In genomic region chr5:139442428-139442827, GRCm38 (mm10) we compare ENCODE assay signal across 14 mouse cellular contexts. TPM values are rescaled to one million over a fixed set of nuclear protein-coding genes. Genes with fewer than 3 reads are reported as not detected.
A peak's percentile ranks its signal among the peaks of the same experiment; 100 is the strongest.
DNase-seq lines count a peak whose midpoint lies in the region; ATAC-seq and TF ChIP-seq lines count a peak whose summit lies in the region.
"Had no signal": no experiment of that assay in that cellular context is flagged by ENCODE, and none has a peak within 500 bp of the region (broad histone marks: within the 10 kb centered on the region; RNA-seq: fewer than 3 reads in every experiment).

No protein-coding gene starts in this region.

- no peak overlapping the region for H3K4me2 ChIP-seq in intestine, embryonic 15.5 days (replicated peaks)
- no peak overlapping the region for H3K4me2 ChIP-seq in intestine, postnatal 0 days (replicated peaks; ENCODE audit: low read depth)
- no peak overlapping the region for H3K4me2 ChIP-seq in midbrain, embryonic 15.5 days
- H3K4me2 ChIP-seq in kidney, embryonic 14.5 days (replicated peaks; ENCODE audit: low read depth, low read length): no peak overlapping the region
- H3K4me2 ChIP-seq: embryonic facial prominence, embryonic 15.5 days; liver, embryonic 12.5 days; stomach, embryonic 15.5 days had no signal

- H3K36me3 ChIP-seq in intestine, embryonic 15.5 days: no peaks in the 10 kb centered on the region
- H3K36me3 ChIP-seq in intestine, postnatal 0 days (ENCODE audit: control insufficient read depth, insufficient read depth): no peaks in the 10 kb centered on the region
- no peaks in the 10 kb centered on the region for H3K36me3 ChIP-seq in midbrain, embryonic 15.5 days (replicated peaks)
- no peaks in the 10 kb centered on the region for H3K36me3 ChIP-seq in kidney, embryonic 14.5 days (ENCODE audit: control insufficient read depth, insufficient read depth, low read length)
- H3K36me3 ChIP-seq: embryonic facial prominence, embryonic 15.5 days; liver, embryonic 12.5 days; stomach, embryonic 15.5 days had no signal

- ATAC-seq in cerebellum, adult (ENCODE audit: insufficient number of reproducible peaks, low FRiP score, low TSS enrichment): no peak
- ATAC-seq in intestine, embryonic 15.5 days: 0 out of 2 replicates have a peak, but pooled peaks have one; percentile 20
- no peak for ATAC-seq in intestine, postnatal 0 days
- ATAC-seq in midbrain, embryonic 15.5 days (replicated peaks): no peak
- ATAC-seq in kidney, embryonic 14.5 days (ENCODE audit: low FRiP score, low TSS enrichment): no peak
- ATAC-seq: liver, embryonic 12.5 days had no signal

- intact Hi-C loops in heart, postnatal 25 days (cut with DNase I): no loop called here

- no peaks in the 10 kb centered on the region for H3K9me3 ChIP-seq in intestine, embryonic 15.5 days
- H3K9me3 ChIP-seq in intestine, postnatal 0 days (ENCODE audit: control insufficient read depth): no peaks in the 10 kb centered on the region
- H3K9me3 ChIP-seq in midbrain, embryonic 15.5 days: no peaks in the 10 kb centered on the region
- H3K9me3 ChIP-seq in kidney, embryonic 14.5 days (ENCODE audit: control insufficient read depth, low read length): no peaks in the 10 kb centered on the region
- H3K9me3 ChIP-seq: embryonic facial prominence, embryonic 15.5 days; G1E; liver, embryonic 12.5 days; stomach, embryonic 15.5 days had no signal

- no peaks in the 10 kb centered on the region for H3K27me3 ChIP-seq in intestine, embryonic 15.5 days (replicated peaks)
- H3K27me3 ChIP-seq in intestine, postnatal 0 days (replicated peaks; ENCODE audit: control insufficient read depth, insufficient read depth, low read length): no peaks in the 10 kb centered on the region
- H3K27me3 ChIP-seq in midbrain, embryonic 15.5 days (replicated peaks): no peaks in the 10 kb centered on the region
- no peaks in the 10 kb centered on the region for H3K27me3 ChIP-seq in kidney, embryonic 14.5 days (ENCODE audit: control insufficient read depth, insufficient read depth, low read length)
- H3K27me3 ChIP-seq: embryonic facial prominence, embryonic 15.5 days; liver, embryonic 12.5 days; stomach, embryonic 15.5 days had no signal

- H3K4me3 ChIP-seq in intestine, embryonic 15.5 days (replicated peaks): no peak overlapping the region
- no peak overlapping the region for H3K4me3 ChIP-seq in intestine, postnatal 0 days (ENCODE audit: low read depth, low read length)
- no peak overlapping the region for H3K4me3 ChIP-seq in embryonic fibroblast, embryonic 13.5 days (ENCODE audit: insufficient read depth, low read length)
- no peak overlapping the region for H3K4me3 ChIP-seq in midbrain, embryonic 15.5 days
- H3K4me3 ChIP-seq in kidney, embryonic 14.5 days (ENCODE audit: low read length): no peak overlapping the region
- H3K4me3 ChIP-seq: embryonic facial prominence, embryonic 15.5 days; liver, embryonic 12.5 days; stomach, embryonic 15.5 days had no signal

- H3K9ac ChIP-seq in intestine, embryonic 15.5 days: no peak overlapping the region
- no peak overlapping the region for H3K9ac ChIP-seq in intestine, postnatal 0 days (ENCODE audit: low read depth, low read length)
- H3K9ac ChIP-seq in midbrain, embryonic 15.5 days: no peak overlapping the region
- no peak overlapping the region for H3K9ac ChIP-seq in kidney, embryonic 14.5 days (ENCODE audit: low read depth, low read length)
- H3K9ac ChIP-seq: embryonic facial prominence, embryonic 15.5 days; liver, embryonic 12.5 days; stomach, embryonic 15.5 days had no signal

- H3K4me1 ChIP-seq in intestine, embryonic 15.5 days (replicated peaks): 0 out of 2 replicates have a peak, but pooled peaks cover 5% of the 10 kb centered on the region
- no peaks in the 10 kb centered on the region for H3K4me1 ChIP-seq in intestine, postnatal 0 days (replicated peaks; ENCODE audit: control insufficient read depth, insufficient read depth, low read length)
- peaks cover 3% of the 10 kb centered on the region for H3K4me1 ChIP-seq in embryonic fibroblast, embryonic 13.5 days (ENCODE audit: control insufficient read depth, insufficient read depth, low read length)
- peaks cover 8% of the 10 kb centered on the region; the same call in 1 of the 2 replicates for H3K4me1 ChIP-seq in midbrain, embryonic 15.5 days
- H3K4me1 ChIP-seq in kidney, embryonic 14.5 days (ENCODE audit: control insufficient read depth, insufficient read depth, low read length): peaks cover 10% of the 10 kb centered on the region; the same call in 1 of the 2 replicates

- TF ChIP-seq POLR2A in embryonic fibroblast, embryonic 13.5 days (IDR thresholded peaks at IDR 0.05; ENCODE audit: low read depth, low read length): no peak

- no peak overlapping the region for H3K27ac ChIP-seq in intestine, embryonic 15.5 days
- H3K27ac ChIP-seq in intestine, postnatal 0 days (ENCODE audit: low read depth, low read length): no peak overlapping the region
- H3K27ac ChIP-seq in embryonic fibroblast, embryonic 13.5 days (ENCODE audit: insufficient read depth, low read length): peak overlapping the region; percentile 48
- peak overlapping the region; percentile 14; the same call in 1 of the 2 replicates for H3K27ac ChIP-seq in midbrain, embryonic 15.5 days
- H3K27ac ChIP-seq in kidney, embryonic 14.5 days (ENCODE audit: low read depth, low read length): no peak overlapping the region
- H3K27ac ChIP-seq: embryonic facial prominence, embryonic 15.5 days; liver, embryonic 12.5 days; stomach, embryonic 15.5 days had no signal

- no peak for TF ChIP-seq CTCF in intestine, postnatal 0 days (IDR thresholded peaks at IDR 0.05; ENCODE audit: low read depth)
- TF ChIP-seq CTCF in embryonic fibroblast, embryonic 13.5 days (IDR thresholded peaks at IDR 0.05; ENCODE audit: borderline replicate concordance, insufficient read depth, low read length): no peak

- DNase-seq in cerebellum, adult 18-20 months: peak; percentile 31 to 34
- no peak for DNase-seq in heart, postnatal 25 days (ENCODE audit: low spot score)
- DNase-seq: gastrocnemius, postnatal 10 days; kidney, adult 8-10 months had no signal

- WGBS in intestine, embryonic 15.5 days: 80% methylated on average over 12 of the region's 12 CpGs
- WGBS in intestine, postnatal 0 days: 80% methylated on average over 12 of the region's 12 CpGs
- 75% methylated on average over 12 of the region's 12 CpGs for WGBS in midbrain, embryonic 15.5 days
- WGBS in kidney, embryonic 14.5 days: 72% methylated on average over 12 of the region's 12 CpGs

RNA-seq across cellular contexts. Expression of gene 3110082I17Rik, which starts 17.9 kb away (rescaled TPM):
- 31.8 and 38.4 TPM in 2 replicates for polyA plus RNA-seq in intestine, embryonic 15.5 days (2015; fragmentation: Nextera tagmentation; extraction: Ambion mirVana)
- 8.3 and 8.5 TPM in 2 replicates for polyA plus RNA-seq in intestine, postnatal 0 days (2015; fragmentation: Nextera tagmentation; extraction: Ambion mirVana)
- 13.9 and 15.3 TPM in 2 replicates for polyA plus RNA-seq in embryonic fibroblast, embryonic 13.5 days (2011; ENCODE audit: insufficient read length, low read depth, missing spikeins)
- 16.7 and 17.9 TPM in 2 replicates for polyA plus RNA-seq in midbrain, embryonic 15.5 days (2015; fragmentation: Nextera tagmentation; extraction: Ambion mirVana)
- 31.6 and 40.6 TPM in 2 replicates for polyA plus RNA-seq in kidney, embryonic 14.5 days (2014; fragmentation: Nextera tagmentation; extraction: Ambion mirVana)
- total RNA-seq in heart, postnatal 25 days (2021): 1 to 10 TPM; 5.0 to 5.3 TPM

RNA-seq across cellular contexts. Expression of gene Gper1, which starts 19.5 kb away (rescaled TPM):
- 2.1 TPM in 2 replicates for polyA plus RNA-seq in intestine, embryonic 15.5 days (2015; fragmentation: Nextera tagmentation; extraction: Ambion mirVana)
- 1.1 and 1.3 TPM in 2 replicates for polyA plus RNA-seq in intestine, postnatal 0 days (2015; fragmentation: Nextera tagmentation; extraction: Ambion mirVana)
- 2.2 and 7.1 TPM in 2 replicates for polyA plus RNA-seq in embryonic fibroblast, embryonic 13.5 days (2011; ENCODE audit: insufficient read length, low read depth, missing spikeins)
- polyA plus RNA-seq in midbrain, embryonic 15.5 days (2015; fragmentation: Nextera tagmentation; extraction: Ambion mirVana): 8.2 and 9.5 TPM in 2 replicates
- polyA plus RNA-seq in kidney, embryonic 14.5 days (2014; fragmentation: Nextera tagmentation; extraction: Ambion mirVana): 2.6 and 3.4 TPM in 2 replicates
- 1 to 10 TPM; 1.3 to 2.1 TPM for total RNA-seq in heart, postnatal 25 days (2021)
- total RNA-seq: G1E had no signal
- polyA plus RNA-seq: G1E had no signal

RNA-seq across cellular contexts. Expression of gene C130050O18Rik, which starts 37.3 kb away (rescaled TPM):
- 0.81 and 0.85 TPM in 2 replicates for polyA plus RNA-seq in intestine, embryonic 15.5 days (2015; fragmentation: Nextera tagmentation; extraction: Ambion mirVana)
- polyA plus RNA-seq in intestine, postnatal 0 days (2015; fragmentation: Nextera tagmentation; extraction: Ambion mirVana): 0.76 and 1.4 TPM in 2 replicates
- polyA plus RNA-seq in embryonic fibroblast, embryonic 13.5 days (2011; ENCODE audit: insufficient read length, low read depth, missing spikeins): 0.33 TPM in 1 of 2 replicates, not detected in the other
- 0.18 and 0.33 TPM in 2 replicates for polyA plus RNA-seq in midbrain, embryonic 15.5 days (2015; fragmentation: Nextera tagmentation; extraction: Ambion mirVana)
- 0.47 and 0.77 TPM in 2 replicates for polyA plus RNA-seq in kidney, embryonic 14.5 days (2014; fragmentation: Nextera tagmentation; extraction: Ambion mirVana)
- under 1 TPM; 0.70 to 0.78 TPM for total RNA-seq in heart, postnatal 25 days (2021)

RNA-seq across cellular contexts. Expression of gene Zfand2a, which starts 41.9 kb away (rescaled TPM):
- 6.0 and 7.0 TPM in 2 replicates for polyA plus RNA-seq in intestine, embryonic 15.5 days (2015; fragmentation: Nextera tagmentation; extraction: Ambion mirVana)
- polyA plus RNA-seq in intestine, postnatal 0 days (2015; fragmentation: Nextera tagmentation; extraction: Ambion mirVana): 6.1 and 6.7 TPM in 2 replicates
- polyA plus RNA-seq in embryonic fibroblast, embryonic 13.5 days (2011; ENCODE audit: insufficient read length, low read depth, missing spikeins): 25.4 and 35.2 TPM in 2 replicates
- 22.7 and 24.2 TPM in 2 replicates for polyA plus RNA-seq in midbrain, embryonic 15.5 days (2015; fragmentation: Nextera tagmentation; extraction: Ambion mirVana)
- polyA plus RNA-seq in kidney, embryonic 14.5 days (2014; fragmentation: Nextera tagmentation; extraction: Ambion mirVana): 6.2 and 6.8 TPM in 2 replicates
- 10 to 100 TPM; 15.1 to 16.5 TPM for total RNA-seq in heart, postnatal 25 days (2021)

Comparison
In these comparisons a context has a peak if more than half of its experiments do, and no peak if none do; other contexts are left out.
1. H3K27ac ChIP-seq: peak in embryonic fibroblast, embryonic 13.5 days (single experiment) and midbrain, embryonic 15.5 days (single experiment); none in intestine, embryonic 15.5 days (single experiment), intestine, postnatal 0 days (single experiment) and kidney, embryonic 14.5 days (single experiment).